Mouse (Mus musculus): ENCODE results near the gene Plekhh1.
"Not testable (repeated sequence)": the region's sequence is repeated elsewhere in the genome, so short reads cannot be mapped to it uniquely, and the experiment has no call there.

The Plekhh1 gene

DNA sequence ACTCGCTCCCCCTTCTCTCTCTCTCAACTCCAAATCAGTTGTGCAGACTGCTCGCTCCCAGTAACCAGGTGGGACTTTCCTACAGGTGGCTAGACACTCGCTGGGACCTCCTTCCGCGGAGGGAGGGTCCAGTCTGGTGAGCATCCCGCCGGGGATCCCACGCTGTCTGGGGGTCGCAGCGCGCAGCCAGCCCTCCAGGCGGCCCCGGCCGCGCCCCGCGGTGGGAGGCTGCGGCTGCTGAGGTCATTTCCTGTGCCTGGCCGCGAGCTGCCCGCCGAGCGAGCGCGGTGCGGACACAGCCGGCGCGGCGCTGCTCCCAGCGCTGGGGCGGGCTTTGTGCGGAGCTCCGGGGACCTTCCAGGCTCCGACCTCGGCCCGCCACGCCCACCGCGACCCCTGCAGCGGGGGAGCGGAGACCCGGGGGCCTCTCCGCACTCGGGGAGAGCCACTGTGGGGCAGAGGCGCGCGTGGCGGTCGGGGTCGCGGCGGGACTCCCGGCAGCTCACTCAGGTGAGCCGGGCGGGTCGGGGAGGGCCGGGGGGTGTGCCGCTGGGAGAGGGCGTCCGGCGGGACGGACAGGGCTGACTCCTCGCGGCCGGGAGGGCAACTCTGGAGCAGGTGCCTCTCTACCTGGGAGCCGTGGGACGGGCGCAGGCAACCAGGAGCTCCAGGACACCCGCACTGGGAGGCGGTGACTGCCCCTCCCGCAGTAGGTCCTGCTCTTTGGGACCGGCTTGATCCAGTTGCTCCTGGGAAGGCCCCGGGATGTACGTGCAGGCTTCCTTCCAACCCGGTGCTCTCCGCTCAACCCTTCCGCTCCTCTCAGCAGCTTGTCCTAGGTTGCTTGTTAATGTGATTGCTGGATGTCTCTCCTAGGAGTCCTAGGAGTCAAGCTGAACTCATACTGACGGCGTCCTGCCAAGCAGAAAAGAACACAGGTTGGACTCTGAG, at the start of gene Plekhh1:
TSS of gene Plekhh1 (plus strand) at position 253 of the 951 bp plus-strand sequence.
- DNase-seq (ENCODE audit: low spot score): peak; percentile 71

DNA sequence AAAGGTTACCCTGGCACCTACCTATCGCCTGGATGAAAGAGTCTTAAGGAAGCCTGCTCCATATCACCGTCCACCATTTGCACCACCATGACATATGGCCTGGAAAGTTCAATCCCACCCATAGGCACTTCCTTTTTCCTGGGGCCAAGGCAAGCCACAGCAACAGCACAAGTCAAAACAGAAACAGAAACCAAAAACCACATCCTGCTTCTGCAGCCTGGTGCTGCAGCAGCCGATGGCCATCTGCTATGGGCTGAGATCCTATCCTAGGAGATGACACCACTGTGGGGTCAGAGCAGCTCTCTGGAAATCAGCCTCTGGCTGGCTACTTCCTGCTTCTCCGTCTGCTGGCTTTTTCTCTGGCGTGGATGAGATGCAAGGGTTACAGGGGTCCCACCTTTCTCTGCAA, 48.3 kb upstream of the Plekhh1 start:
- no peak for DNase-seq (ENCODE audit: low spot score)

DNA sequence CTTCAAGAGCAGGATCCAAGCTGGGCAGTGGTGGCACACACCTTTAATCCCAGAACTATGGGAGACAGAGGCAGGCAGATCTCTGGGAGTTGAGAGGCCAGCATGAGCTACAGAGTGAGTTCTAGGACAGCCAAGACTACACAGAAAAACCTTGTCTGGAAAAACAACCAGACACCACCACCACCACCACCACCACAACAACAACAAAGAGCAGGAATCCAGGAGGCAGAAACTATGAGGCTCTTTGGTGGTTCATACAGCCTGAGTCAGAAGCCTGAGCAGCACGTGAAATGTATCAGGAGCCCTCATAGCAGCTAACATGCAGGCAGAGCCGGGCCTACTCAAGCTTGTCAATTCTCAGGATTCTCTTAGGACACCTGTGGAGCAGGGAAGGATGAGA, 47.8 kb upstream of the Plekhh1 start:
- DNase-seq (ENCODE audit: low spot score): no peak

DNA sequence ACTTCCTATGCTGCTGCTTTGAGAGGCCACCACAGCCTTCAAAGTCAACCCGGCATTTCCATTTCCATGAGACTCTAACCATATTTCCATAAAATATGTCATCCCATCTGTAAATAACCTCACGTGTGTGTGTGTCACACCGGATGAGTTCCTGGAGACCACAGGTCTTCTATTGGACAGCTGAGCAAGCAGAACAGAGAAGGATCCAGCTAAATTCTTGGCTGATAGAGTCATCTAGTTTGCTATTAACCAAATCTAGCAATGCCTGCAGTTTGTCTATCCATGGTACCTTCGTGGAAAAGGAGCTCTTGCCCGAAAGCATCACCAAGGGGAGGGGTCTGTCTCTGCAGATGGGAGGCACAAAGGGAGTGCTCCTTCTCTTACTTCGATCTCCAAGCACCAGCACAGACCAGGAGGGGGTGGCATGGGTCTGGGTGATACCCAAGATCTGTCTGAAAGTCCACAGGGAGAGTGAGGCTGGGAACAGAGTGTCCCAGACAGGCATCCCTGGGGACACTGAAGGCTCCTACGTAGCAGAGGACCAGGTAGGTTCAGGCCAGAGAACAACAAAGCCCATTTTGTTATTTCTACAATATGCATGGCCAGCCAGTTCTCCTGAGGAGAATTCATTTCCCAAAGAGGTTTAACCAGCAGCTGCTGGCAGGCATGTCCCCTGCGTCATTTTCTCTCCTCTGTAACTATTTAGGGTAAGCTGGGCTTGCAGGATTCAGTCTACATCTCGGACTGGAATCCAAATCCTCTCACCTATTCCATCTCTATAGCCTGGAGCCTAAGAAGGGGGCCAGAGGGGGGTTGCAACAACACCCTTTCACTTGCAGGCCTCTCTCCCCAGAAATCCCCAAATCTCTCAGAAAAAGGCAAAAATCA, 46.8 kb upstream of the Plekhh1 start:
- DNase-seq (ENCODE audit: low spot score): no peak

DNA sequence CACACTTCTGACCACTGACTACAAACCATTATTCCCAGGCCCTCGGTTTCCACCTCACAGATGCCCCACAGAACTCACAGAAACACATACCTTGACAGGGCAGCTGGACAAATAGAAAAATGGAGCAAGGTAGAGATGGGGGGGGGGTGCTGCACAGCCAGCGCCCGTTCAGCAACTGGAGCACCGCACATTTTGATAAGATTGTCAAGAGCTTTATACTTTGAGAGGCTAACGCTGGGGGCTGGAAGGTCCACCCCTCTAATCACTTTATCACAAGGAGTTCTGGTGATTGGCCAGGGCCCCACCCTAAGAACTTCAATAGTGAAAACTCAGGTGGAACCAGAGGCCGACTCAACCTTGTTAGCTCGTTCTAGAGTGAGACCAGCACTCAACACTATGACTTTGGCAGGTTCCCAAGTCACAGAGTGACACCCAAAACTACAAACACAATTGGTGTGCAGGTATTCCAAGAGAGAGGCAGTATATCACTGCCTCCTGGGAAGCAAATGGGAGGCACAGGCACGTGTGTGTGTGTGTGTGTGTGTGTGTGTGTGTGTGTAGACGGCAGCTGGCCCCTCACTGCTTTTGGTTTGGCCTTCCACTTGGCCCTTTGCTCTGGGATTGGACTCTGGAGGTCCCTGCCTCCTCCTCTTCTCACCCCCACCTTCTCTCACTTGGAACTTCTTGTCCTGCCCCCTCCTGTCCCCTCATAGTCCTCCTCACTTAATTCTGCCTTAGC, 45.5 kb upstream of the Plekhh1 start:
- DNase-seq (ENCODE audit: low spot score): no peak

DNA sequence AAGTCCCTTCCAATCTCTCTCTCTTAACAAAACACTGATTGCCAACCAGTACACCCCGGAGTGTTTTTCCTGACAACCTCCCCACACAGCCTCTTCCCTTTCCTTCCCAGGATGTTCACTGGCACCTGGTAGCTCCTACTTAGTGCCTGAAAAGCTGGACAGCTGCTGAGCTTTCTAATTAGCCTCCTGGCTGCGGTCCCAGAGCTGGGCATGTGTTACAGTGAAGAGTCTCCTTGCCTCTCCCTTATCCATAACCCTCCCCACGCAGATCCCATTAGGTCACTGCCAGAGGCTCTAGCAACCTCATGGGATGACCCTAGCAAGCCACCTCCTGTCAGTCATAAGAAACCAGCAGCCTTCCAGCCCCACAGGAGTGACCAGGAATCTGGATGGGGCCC, 44.9 kb upstream of the Plekhh1 start:
- DNase-seq (ENCODE audit: low spot score): peak; percentile 53

DNA sequence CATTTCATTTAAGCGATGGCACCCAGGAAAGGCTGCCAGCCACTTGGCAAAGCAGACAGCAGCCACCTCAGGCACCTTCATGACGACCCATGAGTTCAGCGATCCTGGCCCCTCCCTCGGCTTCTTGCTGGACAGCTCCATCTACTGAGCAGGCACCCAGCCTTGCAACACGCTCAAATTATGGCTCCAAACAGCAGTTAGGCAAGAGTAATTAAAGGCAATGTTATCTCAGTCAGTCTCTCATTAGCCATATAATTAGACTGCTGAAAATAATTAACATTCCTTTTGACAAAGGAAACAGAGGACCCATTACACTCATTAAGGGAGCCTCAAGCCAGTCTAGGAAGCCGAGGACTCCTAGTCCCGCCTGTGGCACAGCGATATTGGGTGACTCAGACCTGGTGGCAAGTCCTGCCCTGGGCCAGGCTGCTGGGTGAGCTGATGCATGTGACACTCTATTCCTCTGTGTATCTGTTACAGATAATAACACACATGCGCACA, 41.3 kb upstream of the Plekhh1 start:
- peak; percentile 29 for DNase-seq (ENCODE audit: low spot score)

DNA sequence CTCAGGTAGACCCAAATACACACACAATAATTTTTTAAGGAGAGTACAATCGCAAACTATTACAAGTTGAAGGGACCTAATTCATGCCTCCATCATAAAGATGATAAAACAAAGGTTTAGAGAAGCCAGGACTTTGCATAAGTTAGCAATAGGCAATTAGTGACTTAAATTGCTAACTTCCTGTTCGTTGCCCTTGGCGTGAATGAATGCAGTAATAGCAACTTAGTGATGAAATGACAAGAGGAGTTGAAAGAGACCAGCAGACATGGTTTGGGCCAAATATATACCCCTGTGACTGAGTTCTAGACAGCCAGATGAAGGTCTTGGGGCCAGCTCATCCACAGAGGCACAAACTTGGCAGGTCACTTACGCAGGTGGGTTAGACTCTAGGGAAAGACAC, 32.7 kb upstream of the Plekhh1 start:
- DNase-seq (ENCODE audit: low spot score): no peak

DNA sequence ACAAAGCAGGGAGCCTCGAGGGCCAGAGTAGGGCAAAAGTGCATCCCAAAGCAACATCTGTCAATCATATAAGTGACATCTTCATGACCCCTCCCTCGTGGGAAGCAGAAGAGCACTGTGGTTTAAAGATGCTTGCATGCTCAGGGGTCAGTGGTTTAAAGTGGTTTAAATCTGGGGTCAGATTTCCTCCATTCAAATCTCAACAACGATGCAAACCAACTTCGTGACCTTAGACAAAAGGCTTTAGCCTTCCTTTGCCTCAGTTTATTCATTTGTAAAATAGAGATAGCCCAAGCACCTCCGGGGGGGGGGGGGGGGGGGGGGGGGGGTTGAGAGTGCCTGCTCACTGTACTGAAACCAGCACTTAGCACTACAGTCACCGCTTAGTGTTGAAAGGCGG, 32.3 kb upstream of the Plekhh1 start:
- DNase-seq (ENCODE audit: low spot score): no peak

DNA sequence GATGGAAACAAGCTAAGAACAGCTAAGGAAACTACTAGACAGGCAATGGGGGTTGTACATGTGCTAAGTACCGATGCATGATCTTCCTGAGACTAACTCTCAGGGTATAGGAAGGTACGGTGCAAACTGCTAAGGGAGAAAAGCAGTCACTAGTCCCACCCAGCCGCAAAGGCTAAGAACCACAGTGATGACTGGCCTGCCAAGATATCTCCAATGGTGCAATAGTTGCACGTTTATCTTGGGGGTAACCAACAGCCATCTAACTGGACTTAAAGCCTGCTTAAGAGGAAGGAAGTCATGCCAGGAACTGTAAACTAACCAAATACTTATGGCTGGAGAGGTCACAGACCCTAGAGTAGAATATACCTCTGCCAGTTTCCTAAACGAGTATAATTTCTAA, 26.6 kb upstream of the Plekhh1 start:
- DNase-seq (ENCODE audit: low spot score): no peak

DNA sequence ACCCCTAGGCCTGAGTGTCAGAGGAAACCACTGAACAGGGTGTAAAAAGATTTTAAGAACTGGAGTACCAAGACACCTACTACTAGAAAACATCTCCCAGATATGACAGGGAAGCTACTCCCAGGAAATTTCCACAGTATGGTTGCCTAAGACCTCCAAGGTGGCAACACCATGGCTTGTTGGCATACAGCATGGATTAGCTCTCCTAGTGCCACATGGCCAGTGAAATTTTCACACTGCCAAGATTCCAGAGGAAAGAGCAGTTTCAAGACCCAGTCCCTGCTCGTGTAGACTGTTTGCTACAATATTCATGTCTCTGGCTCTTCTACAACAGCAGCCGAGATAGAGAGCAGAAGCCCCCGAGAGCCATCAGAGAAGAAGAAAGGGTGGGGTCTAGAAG, 26.0 kb upstream of the Plekhh1 start:
- DNase-seq (ENCODE audit: low spot score): no peak

DNA sequence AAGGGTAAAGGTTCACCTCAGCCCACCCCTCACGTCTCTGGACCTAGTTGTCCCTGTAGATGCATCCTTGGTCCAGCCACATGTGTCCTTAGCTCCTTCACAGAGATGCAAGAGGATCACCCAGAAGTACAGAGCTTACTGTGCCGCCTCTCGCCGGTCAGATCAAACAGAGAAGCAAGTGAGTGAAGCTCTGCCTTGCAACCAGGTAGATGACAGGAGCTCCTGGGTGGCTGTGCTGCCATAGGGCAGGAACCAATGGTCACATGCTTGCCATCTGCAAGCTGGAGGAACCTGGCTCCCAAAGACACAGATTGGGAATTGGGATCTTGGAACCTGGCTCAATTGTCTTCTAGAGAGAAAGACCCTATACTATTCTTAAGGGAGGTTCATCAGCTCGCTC, 23.5 kb upstream of the Plekhh1 start:
- DNase-seq (ENCODE audit: low spot score): no peak

DNA sequence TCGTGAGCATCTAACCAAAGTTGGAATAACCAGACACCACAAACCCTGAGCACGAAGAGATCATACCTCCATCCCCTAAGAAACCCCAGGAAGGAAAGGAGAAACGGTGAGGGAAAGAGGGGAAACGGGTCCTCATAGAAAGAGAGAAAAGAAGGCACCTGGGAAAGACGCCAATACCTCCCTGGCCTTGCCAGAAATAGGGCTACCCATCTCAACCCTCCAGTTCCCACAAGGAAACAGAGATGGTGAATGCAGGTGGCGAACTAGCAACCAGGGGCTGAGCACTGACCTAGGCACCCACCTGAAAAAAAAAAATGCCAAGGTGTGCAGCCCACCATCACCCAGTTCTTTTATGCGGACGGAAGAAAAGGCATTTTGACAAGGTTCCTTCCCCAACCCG, 22.9 kb upstream of the Plekhh1 start:
- DNase-seq (ENCODE audit: low spot score): no peak

DNA sequence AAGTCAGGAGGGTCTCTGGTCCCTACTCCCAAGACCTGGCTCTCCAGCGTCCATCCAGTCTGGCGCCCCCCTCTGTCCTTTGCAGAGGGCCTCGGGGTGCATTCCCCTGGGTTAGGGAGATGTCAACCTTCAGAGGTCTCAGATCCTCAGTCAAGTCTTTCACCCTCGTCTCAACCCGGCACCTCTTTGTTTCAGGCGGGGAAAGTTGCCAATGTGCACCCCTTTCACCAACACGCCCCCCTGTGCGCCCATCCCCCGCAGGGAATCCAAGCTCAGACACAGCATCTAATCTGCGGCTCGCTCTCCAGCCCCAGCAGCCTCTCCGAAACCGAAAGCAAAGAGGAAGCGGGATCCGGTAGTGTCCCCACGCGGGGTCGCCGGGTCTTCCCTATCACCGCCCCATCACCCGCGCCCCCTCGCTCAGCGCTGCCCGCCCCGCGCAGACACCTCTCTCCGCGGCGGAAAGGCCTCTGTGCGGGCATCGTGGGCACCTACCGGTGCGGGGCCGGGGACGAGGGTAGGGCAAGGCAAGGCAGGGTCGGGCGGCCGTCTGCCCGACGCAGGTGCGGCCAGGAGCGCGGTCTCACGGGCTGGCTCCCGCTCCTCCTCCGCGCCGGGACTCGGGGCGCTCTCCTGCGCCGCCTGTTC, 22.4 kb upstream of the Plekhh1 start:
- DNase-seq (ENCODE audit: low spot score): peak; percentile 56

DNA sequence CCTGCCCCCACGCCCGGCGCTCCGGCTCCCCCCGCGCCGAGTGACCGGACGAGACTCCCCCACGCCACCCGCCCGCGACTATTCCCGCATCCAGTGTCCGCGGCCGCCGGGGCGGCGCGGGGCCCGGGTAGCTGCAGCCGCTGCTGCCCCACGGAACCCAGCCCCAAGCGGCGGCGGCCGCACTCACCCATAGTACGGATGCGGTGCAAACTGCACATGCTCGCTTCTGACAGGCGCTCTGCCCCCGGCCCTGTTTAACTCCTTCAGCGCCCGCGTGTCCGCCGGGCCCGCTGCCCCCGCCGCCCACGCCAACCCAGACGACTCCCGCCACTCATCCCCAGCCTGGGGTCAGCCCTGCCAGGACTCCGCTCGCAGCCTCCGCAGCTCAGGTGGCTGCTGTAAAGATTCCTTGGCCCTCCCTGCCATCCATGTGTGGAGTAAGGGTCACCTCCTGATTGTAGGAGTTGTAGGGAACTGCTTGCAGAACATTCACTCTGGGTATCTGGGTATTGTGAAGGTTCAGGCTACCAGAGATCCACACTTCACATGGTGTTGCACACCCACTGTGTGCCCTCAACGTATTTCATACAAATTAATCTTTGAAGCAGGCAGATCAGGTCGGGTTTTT, 21.7 kb upstream of the Plekhh1 start, which contains the start of gene Tmem229b:
TSS of gene Tmem229b (minus strand) at position 502 of the 628 bp plus-strand sequence.
- DNase-seq (ENCODE audit: low spot score): no peak

DNA sequence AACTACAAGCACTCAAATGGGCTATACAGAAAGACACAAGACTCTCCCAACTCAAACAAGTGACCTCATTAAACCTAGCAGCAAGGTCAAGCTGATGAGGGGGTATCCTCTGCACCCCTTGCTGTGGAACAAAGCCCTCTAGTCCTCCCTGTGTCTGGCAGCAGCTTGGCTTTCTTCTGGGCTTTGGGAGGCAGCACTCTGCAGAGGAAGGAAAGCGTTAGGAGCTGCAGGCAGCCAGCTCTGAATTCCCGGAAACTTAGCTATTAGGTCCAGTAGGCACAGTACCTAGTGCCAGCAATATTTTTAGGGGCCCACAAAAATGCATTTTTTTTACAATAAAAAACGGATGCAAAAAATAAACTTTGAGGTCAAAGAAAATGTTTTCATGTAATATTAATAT, 18.4 kb upstream of the Plekhh1 start:
- DNase-seq (ENCODE audit: low spot score): no peak

DNA sequence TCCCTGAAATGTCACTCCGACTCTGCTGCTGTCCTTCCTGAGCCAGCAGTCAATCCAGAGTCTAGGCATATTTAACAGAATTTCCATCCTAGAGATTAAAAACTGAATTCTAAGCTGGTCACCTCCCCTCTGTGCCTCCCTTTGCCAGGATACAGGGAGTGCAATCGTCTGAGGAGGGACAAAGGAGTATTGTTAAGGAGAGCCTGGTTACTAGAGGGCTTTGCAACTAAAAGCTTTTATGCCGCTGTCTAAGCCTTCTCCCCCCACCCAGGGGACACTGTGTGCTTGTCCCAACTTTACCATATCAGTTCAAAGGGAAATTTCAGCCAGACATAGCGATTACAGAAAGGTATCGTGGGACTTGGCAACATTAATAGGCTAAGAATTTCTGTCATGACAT, 12.9 kb upstream of the Plekhh1 start:
- no peak for DNase-seq (ENCODE audit: low spot score)

DNA sequence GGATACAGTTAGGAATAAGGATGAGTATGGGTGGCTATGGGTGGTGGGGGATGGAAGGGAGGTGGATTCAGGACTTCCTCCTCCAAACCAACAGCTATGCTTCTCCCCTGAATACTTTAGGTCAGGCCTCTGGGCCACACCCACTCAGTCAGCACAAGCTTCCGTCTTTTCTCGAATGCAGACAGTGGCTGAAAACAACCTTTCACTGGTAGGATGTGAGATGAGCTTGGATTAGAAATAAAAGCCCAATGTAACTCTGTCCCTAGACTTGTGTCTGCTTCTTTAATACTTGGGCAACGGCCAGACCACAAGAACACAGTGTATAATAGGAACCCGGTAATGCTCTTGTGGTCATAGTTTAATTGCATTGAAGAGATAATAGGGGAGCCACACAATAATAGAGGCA, 11.0 kb upstream of the Plekhh1 start:
- no peak for DNase-seq (ENCODE audit: low spot score)

DNA sequence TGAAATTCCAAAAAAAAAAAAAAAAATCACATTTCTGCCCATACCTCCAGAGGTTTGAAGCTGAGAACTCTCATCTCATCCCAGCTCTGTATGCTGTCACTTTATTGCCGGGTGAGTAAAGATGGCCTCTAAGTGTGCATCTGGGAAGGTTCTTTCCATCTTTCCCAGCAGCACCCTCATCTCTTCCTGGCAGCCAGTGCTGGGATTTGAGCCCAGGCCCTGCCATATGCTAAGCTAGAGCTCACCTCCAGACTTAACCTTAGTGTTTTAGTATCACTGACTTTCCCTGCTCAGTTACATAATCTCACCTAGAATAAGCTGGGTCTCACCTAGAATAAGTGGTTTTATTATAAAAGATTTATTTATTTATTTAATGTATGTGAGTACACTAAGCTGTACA, 7.1 kb upstream of the Plekhh1 start:
- no peak for DNase-seq (ENCODE audit: low spot score)

DNA sequence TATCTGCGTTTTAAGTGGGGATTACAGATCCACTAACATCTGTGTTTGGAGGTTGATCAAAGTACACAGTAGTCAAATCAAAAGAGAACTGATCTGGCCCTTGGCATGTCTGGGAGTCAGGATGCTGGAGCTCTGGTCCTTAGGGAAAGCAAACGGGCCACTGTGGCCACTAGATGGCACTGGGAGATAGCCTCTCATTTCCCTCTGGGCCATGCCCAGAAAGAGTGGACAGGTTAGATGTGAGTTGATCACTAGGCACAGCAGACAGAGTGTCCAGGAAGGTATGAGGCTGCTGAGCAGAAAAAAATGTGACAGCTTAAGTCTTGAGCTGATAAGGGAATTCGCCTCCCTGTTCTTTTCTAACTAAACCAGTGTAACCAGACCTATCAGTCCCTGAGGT, 6.1 kb upstream of the Plekhh1 start:
- DNase-seq (ENCODE audit: low spot score): peak; percentile 65

DNA sequence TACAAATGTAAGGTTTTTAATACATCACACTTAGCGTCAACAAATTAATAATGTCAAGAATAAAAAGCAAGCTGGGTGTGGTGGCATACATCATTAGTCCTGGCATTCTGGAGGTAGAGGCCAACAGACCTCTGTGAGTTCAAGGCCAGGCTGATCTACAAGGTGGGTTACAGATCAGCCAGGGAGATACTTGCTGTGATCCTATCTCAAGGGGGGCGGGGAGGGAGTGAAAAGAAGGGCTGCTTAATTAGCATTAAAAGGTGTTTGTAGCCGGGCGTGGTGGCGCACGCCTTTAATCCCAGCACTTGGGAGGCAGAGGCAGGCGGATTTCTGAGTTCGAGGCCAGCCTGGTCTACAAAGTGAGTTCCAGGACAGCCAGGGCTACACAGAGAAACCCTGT, 1.4 kb upstream of the Plekhh1 start:
- not testable (repeated sequence) for DNase-seq (ENCODE audit: low spot score)
